Comparison of ENCODE assay signal across 8 mouse cellular contexts in genomic region chr1:164458621-164459051, GRCm38 (mm10). TPM values are rescaled to one million over a fixed set of nuclear protein-coding genes. Genes with fewer than 3 reads are reported as not detected.
A peak's percentile ranks its signal among the peaks of the same experiment; 100 is the strongest.
DNase-seq lines count a peak whose midpoint lies in the region; ATAC-seq and TF ChIP-seq lines count a peak whose summit lies in the region.

No protein-coding gene starts in this region.

- no peak for TF ChIP-seq POLR2A in bone marrow, adult 2 months (IDR thresholded peaks at IDR 0.05; ENCODE audit: borderline replicate concordance, control insufficient read depth, low read depth, low read length)
- no peak; the same call in 1 of the 2 replicates for TF ChIP-seq POLR2A in heart, adult 2 months (IDR thresholded peaks at IDR 0.05; ENCODE audit: insufficient read depth, low read depth, low read length)

- H3K4me2 ChIP-seq in liver, postnatal 0 days (ENCODE audit: low read depth, low read length): peak overlapping the region; percentile 76
- peak overlapping the region; percentile 72 for H3K4me2 ChIP-seq in neural tube, embryonic 13.5 days

- peak; percentile 43 for DNase-seq in embryo, embryonic 10 days (ENCODE audit: low spot score)
- DNase-seq in embryo, embryonic 10.5 days (ENCODE audit: low spot score): no peak
- DNase-seq in heart, adult 2 months: peak; percentile 64 to 74
- DNase-seq in kidney, adult 11 months: peak; percentile 98
- peak; percentile 78 for DNase-seq in liver, postnatal 0 days
- DNase-seq in T-cell, adult 2 months (ENCODE audit: low spot score): no peak

- peaks cover 3% of the 10 kb centered on the region for H3K4me1 ChIP-seq in bone marrow, adult 2 months (ENCODE audit: control insufficient read depth, insufficient read depth, low read length)
- H3K4me1 ChIP-seq in heart, adult 2 months (ENCODE audit: control insufficient read depth, insufficient read depth, low read length): peaks cover 5% of the 10 kb centered on the region
- peaks cover 21% of the 10 kb centered on the region for H3K4me1 ChIP-seq in liver, postnatal 0 days (ENCODE audit: insufficient read depth)
- H3K4me1 ChIP-seq in neural tube, embryonic 13.5 days (replicated peaks): peaks cover 69% of the 10 kb centered on the region

- H3K4me3 ChIP-seq in bone marrow, adult 2 months (replicated peaks; ENCODE audit: control insufficient read depth, low read depth, low read length): peak overlapping the region; percentile 61
- H3K4me3 ChIP-seq in heart, adult 2 months: peak overlapping the region; percentile 71
- H3K4me3 ChIP-seq in liver, postnatal 0 days (ENCODE audit: low read depth, low read length): peak overlapping the region; percentile 73
- H3K4me3 ChIP-seq in neural tube, embryonic 13.5 days: peak overlapping the region; percentile 79

- peak overlapping the region; percentile 60; the same call in 1 of the 2 replicates for H3K27ac ChIP-seq in bone marrow, adult 2 months (ENCODE audit: control insufficient read depth, insufficient read depth, low read depth, low read length, poor library complexity)
- H3K27ac ChIP-seq in heart, adult 2 months: peak overlapping the region; percentile 94
- H3K27ac ChIP-seq in liver, postnatal 0 days (ENCODE audit: low read depth): peak overlapping the region; percentile 91
- H3K27ac ChIP-seq in neural tube, embryonic 13.5 days (replicated peaks): peak overlapping the region; percentile 95

- TF ChIP-seq CTCF in bone marrow, adult 2 months (IDR thresholded peaks at IDR 0.05; ENCODE audit: control insufficient read depth, insufficient read depth, low read length): no peak
- TF ChIP-seq CTCF in heart, adult 2 months (IDR thresholded peaks at IDR 0.05): no peak
- no peak for TF ChIP-seq CTCF in liver, postnatal 0 days (IDR thresholded peaks at IDR 0.05; ENCODE audit: low read depth)

- H3K9me3 ChIP-seq in liver, postnatal 0 days (ENCODE audit: low read length): no peaks in the 10 kb centered on the region
- no peaks in the 10 kb centered on the region for H3K9me3 ChIP-seq in neural tube, embryonic 13.5 days

- peak; percentile 82 for ATAC-seq in liver, postnatal 0 days
- peak; percentile 62 for ATAC-seq in neural tube, embryonic 13.5 days (ENCODE audit: low read depth)

- WGBS in bone marrow, adult 2 months: under 1% methylated on average over 22 of the region's 22 CpGs
- 5% methylated on average over 22 of the region's 22 CpGs for WGBS in heart, adult 2 months
- 1% methylated on average over 22 of the region's 22 CpGs for WGBS in liver, postnatal 0 days (ENCODE audit: insufficient replicate concordance)
- WGBS in neural tube, embryonic 13.5 days: 2% methylated on average over 22 of the region's 22 CpGs

- H3K9ac ChIP-seq in heart, adult 2 months (ENCODE audit: low read depth, low read length): peak overlapping the region; percentile 59
- H3K9ac ChIP-seq in liver, postnatal 0 days (replicated peaks): peak overlapping the region; percentile 43
- peak overlapping the region; percentile 92 for H3K9ac ChIP-seq in neural tube, embryonic 13.5 days

- no peaks in the 10 kb centered on the region; the same call in 1 of the 2 replicates for H3K27me3 ChIP-seq in heart, adult 2 months (ENCODE audit: control insufficient read depth, insufficient read depth, low read length)
- H3K27me3 ChIP-seq in liver, postnatal 0 days (ENCODE audit: insufficient read depth, low read length): peaks cover 24% of the 10 kb centered on the region
- H3K27me3 ChIP-seq in neural tube, embryonic 13.5 days: peaks cover 14% of the 10 kb centered on the region

- TF ChIP-seq EP300 in heart, adult 2 months (IDR thresholded peaks at IDR 0.05; ENCODE audit: insufficient read depth, low read depth, low read length): 0 out of 2 replicates have a peak, but pooled peaks have one; percentile 19
- TF ChIP-seq EP300 in liver, postnatal 0 days (IDR thresholded peaks at IDR 0.05; ENCODE audit: low read depth): no peak

- intact Hi-C loops in heart, adult 2 months (cut with DNase I): loop anchor here (2.0 to 5.0 kb wide), 2 partner anchors 91 to 310 kb away; no protein-coding TSS in a partner anchor

- H3K79me2 ChIP-seq in heart, adult 2 months (replicated peaks; ENCODE audit: control insufficient read depth, insufficient read depth, low read length): no peaks in the 10 kb centered on the region; the same call in 1 of the 2 replicates

- peaks cover 3% of the 10 kb centered on the region; the same call in 1 of the 2 replicates for H3K36me3 ChIP-seq in heart, adult 2 months (ENCODE audit: control insufficient read depth, insufficient read depth, low read length)
- no peaks in the 10 kb centered on the region for H3K36me3 ChIP-seq in liver, postnatal 0 days (replicated peaks; ENCODE audit: insufficient read depth, low read length)
- H3K36me3 ChIP-seq in neural tube, embryonic 13.5 days: no peaks in the 10 kb centered on the region

RNA-seq across cellular contexts. Expression of gene Atp1b1, which starts 0.5 kb away (rescaled TPM):
- polyA plus RNA-seq in bone marrow, adult 2 months (2011; ENCODE audit: insufficient read depth, insufficient read length, low replicate concordance, missing spikeins): 14.2 and 46.4 TPM in 2 replicates
- total RNA-seq in heart, adult 2 months (2021): 100 to 1,000 TPM; 328 to 391 TPM
- polyA plus RNA-seq in heart, adult 2 months (2012; rRNA removed): 136 and 178 TPM in 2 replicates
- 38.6 and 38.8 TPM in 2 replicates for polyA plus RNA-seq in liver, postnatal 0 days (2015; fragmentation: Nextera tagmentation; extraction: Ambion mirVana)
- polyA plus RNA-seq in neural tube, embryonic 13.5 days (2015; fragmentation: Nextera tagmentation; extraction: Ambion mirVana): 164 and 166 TPM in 2 replicates

Comparison
In these comparisons a context has a peak if more than half of its experiments do, and no peak if none do; other contexts are left out.
1. DNase-seq: peak in embryo, embryonic 10 days (single experiment), heart, adult 2 months (2 of 2), kidney, adult 11 months (single experiment) and liver, postnatal 0 days (single experiment); none in embryo, embryonic 10.5 days (single experiment) and T-cell, adult 2 months (single experiment).
2. Peak in every context shown above with its lines, with median percentiles within 50 percentile points of each other: H3K27ac ChIP-seq, H3K4me3 ChIP-seq and H3K9ac ChIP-seq.